Mouse (Mus musculus) stomach, embryonic 14.5 days (tissue): ENCODE measurements at regions not wholly inside any gene's neighbourhood (a gene's known extent, or its start where the extent isn't known, plus 50 kb on each side); places are given as distances from the start of the nearest gene placed in this dataset.

ENCODE experiments used
- ATAC-seq: fragments of 200-750 bp; cut with Nextera tagmentation; 2 replicates; pipeline ENCODE4 v1.8.0; 2017; ENCODE audit warnings: low read depth, moderate TSS enrichment; ENCODE audit not compliant: insufficient number of reproducible peaks, insufficient read depth, low FRiP score
- H3K27ac ChIP-seq: fragments of 300-500 bp; sonication (generic); 2 replicates; pipeline ENCODE4 v1.5.1; 2014; ENCODE audit warnings: mild to moderate bottlenecking, low read length, moderate library complexity, mixed read lengths
- H3K27me3 ChIP-seq: fragments of 300-500 bp; sonication (generic); 2 replicates; pipeline ENCODE4 v1.6.1; 2014; ENCODE audit warnings: low read length, control low read depth, mixed read lengths; ENCODE audit not compliant: control insufficient read depth, insufficient read depth
- H3K36me3 ChIP-seq: fragments of 300-500 bp; sonication (generic); 2 replicates; pipeline ENCODE4 v1.6.1; 2014; ENCODE audit warnings: mild to moderate bottlenecking, control low read depth, low read length, moderate library complexity, mixed read lengths; ENCODE audit not compliant: control insufficient read depth, insufficient read depth
- H3K4me1 ChIP-seq: fragments of 300-500 bp; sonication (generic); 2 replicates; pipeline ENCODE4 v1.6.1; 2014; ENCODE audit warnings: low read length, control low read depth, mixed read lengths; ENCODE audit not compliant: control insufficient read depth, insufficient read depth
- H3K4me2 ChIP-seq: fragments of 300-500 bp; sonication (generic); replicated peaks from 2 replicates; pipeline ENCODE4 v1.6.1; 2014; ENCODE audit warnings: low read depth, low read length, control low read depth
- H3K4me3 ChIP-seq: fragments of 300-500 bp; sonication (generic); 2 replicates; pipeline ENCODE4 v1.5.1; 2014; ENCODE audit warnings: low read depth, low read length, control low read depth
- H3K9ac ChIP-seq: fragments of 300-500 bp; sonication (generic); replicated peaks from 2 replicates; pipeline ENCODE4 v1.6.1; 2014; ENCODE audit warnings: low read depth, mild to moderate bottlenecking, control low read depth, low read length, moderate library complexity, mixed read lengths
- H3K9me3 ChIP-seq: fragments of 300-500 bp; sonication (generic); 2 replicates; pipeline ENCODE4 v1.6.1; 2016; ENCODE audit warnings: low read depth, low read length, control low read depth; ENCODE audit not compliant: control insufficient read depth

GRCm38 (mm10) chr13:91410116-91410515 is 50.0 kb upstream of the Ssbp2 start:
- Histone ChIP-seq H3K9me3 (no peaks in the 10 kb centered on the region), H3K4me2 (no peak overlapping the region), H3K27ac (no peak overlapping the region), H3K27me3 (no peaks in the 10 kb centered on the region), H3K36me3 (no peaks in the 10 kb centered on the region), H3K9ac (no peak overlapping the region), H3K4me1 (0 out of 2 replicates have a peak, but pooled peaks cover 4% of the 10 kb centered on the region), H3K4me3 (no peak overlapping the region)
- no peak for ATAC-seq
